Mouse (Mus musculus): ENCODE measurements around the gene Avil. TPM values are rescaled to one million over a fixed set of nuclear protein-coding genes. Genes with fewer than 3 reads are reported as not detected.

The Avil gene
- polyA plus RNA-seq, 1 experiment from 2014 or later = 3.4 TPM

DNA sequence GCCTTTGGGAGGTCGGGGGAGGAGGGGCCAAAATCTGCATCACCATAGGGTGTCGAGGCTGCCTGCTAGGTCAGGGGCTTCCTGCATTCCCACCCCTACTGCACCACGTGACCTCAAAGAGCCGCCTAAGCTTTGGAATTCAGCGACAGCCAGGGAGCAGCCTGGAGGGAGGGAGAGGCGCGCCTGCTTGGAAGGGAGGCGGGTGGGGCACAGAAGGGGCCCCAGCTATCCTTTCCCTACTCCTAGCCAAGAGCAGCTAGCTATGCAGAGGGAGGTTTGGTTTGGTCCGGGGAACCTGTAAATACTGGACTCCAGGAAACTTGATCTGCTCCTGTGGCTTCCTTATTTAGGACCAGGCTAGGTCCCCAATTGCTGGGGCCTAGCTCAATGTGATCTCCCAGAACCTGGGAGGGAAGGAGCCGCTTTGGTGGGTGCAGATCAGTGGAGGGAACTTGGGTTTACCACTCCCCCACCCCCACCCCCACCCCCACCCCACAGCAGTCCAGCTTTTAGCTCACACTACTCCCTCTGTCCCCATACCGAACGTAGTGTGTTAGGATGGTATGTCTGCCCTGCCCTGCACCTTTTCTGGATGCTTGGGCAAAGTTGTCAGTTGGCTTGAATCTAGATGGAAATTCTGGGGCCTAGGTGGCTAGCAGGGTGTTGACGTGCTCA, 28.3 kb upstream of the Avil start:
- H3K4me1 ChIP-seq = peaks cover 18% of the 10 kb centered on the region
- peak; percentile 88 for ATAC-seq (ENCODE audit: low FRiP score, low read depth)
- no peaks in the 10 kb centered on the region for H3K36me3 ChIP-seq
- H3K4me2 ChIP-seq (replicated peaks) = peak overlapping the region; percentile 37
- 0 out of 2 replicates have a peak overlapping the region, but pooled peaks have one; percentile 1 for H3K9ac ChIP-seq (replicated peaks)
- H3K27me3 ChIP-seq = peaks cover 37% of the 10 kb centered on the region
- H3K9me3 ChIP-seq = no peaks in the 10 kb centered on the region
- peak overlapping the region; percentile 9; the same call in 1 of the 2 replicates for H3K4me3 ChIP-seq
- 0 out of 2 replicates have a peak overlapping the region, but pooled peaks have one; percentile 0 for H3K27ac ChIP-seq (replicated peaks)
- 5% methylated on average over 13 of the region's 13 CpGs for WGBS

GRCm38 (mm10) chr10:126972988-126973387, 27.5 kb upstream of the Avil start:
- H3K4me2 ChIP-seq (replicated peaks) = no peak overlapping the region
- 38% methylated on average over 7 of the region's 7 CpGs for WGBS
- no peak overlapping the region for H3K4me3 ChIP-seq
- no peak overlapping the region for H3K27ac ChIP-seq (replicated peaks)
- H3K27me3 ChIP-seq = peaks cover 37% of the 10 kb centered on the region
- no peak for ATAC-seq (ENCODE audit: low FRiP score, low read depth)
- H3K4me1 ChIP-seq = peaks cover 21% of the 10 kb centered on the region
- H3K9ac ChIP-seq (replicated peaks) = no peak overlapping the region
- H3K36me3 ChIP-seq = no peaks in the 10 kb centered on the region
- no peaks in the 10 kb centered on the region for H3K9me3 ChIP-seq

- Histone ChIP-seq H3K4me3 (no peak overlapping the region), H3K9ac (replicated peaks) (no peak overlapping the region), H3K27me3 (peaks cover 25% of the 10 kb centered on the region), H3K4me1 (peaks cover 29% of the 10 kb centered on the region), H3K9me3 (no peaks in the 10 kb centered on the region), H3K36me3 (no peaks in the 10 kb centered on the region), H3K4me2 (replicated peaks) (no peak overlapping the region), H3K27ac (replicated peaks) (no peak overlapping the region)
- 92% methylated on average over 6 of the region's 6 CpGs for WGBS
- ATAC-seq (ENCODE audit: low FRiP score, low read depth) = no peak
These were observed 24.8 kb upstream of the Avil start for GRCm38 (mm10) chr10:126975706-126976105.

- peaks cover 35% of the 10 kb centered on the region for H3K4me1 ChIP-seq
- no peak for ATAC-seq (ENCODE audit: low FRiP score, low read depth)
- H3K4me3 ChIP-seq = no peak overlapping the region
These were observed 23.4 kb upstream of the Avil start for GRCm38 (mm10) chr10:126977076-126977475.

DNA sequence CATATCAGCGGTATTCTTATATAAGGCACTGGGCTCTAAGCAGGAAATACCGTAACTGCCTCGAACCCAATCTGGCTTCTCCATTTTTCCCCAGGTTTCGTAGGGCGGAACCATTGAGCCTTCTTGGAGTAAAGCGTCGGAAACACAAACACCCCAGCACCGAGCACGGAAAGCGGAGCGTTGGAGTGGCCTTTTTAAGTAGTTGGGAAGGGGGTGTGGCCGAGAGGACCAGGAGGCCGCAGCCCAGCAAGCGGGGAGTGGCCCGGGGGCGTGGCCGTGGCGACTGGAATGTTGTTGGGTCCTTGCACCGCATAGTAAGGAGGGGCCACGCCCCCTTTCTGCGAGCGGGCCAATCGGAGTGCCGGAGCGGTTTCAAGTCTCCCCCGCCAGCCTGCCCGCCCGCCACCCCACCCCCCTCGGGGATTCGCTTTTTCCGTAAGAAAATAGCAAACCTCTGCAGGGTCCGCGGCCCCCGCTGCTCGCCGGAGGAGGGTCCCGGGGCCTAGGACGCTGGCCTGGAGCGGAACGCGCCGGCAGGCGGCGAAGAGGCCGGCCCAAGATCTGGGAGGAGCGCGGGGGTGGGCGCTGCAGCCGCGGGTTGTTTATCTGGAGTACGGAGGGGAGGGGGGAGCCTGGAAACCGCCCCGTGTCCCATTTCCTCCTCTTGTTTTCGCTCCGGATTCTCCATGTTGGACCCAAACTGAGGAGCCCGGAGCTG, 22.1 kb upstream of the Avil start, which contains the start of gene Ctdsp2:
TSS of gene Ctdsp2 (plus strand) at position 441 of the 718 bp plus-strand sequence.
- H3K27ac ChIP-seq (replicated peaks) = peak within 1 kb of the TSS; percentile 99
- no peaks in the 10 kb centered on the region for H3K9me3 ChIP-seq
- peak within 1 kb of the TSS; percentile 100 for H3K4me3 ChIP-seq
- H3K4me1 ChIP-seq = peaks cover 38% of the 10 kb centered on the region
- no peaks in the 10 kb centered on the region for H3K36me3 ChIP-seq
- H3K27me3 ChIP-seq = peaks cover 8% of the 10 kb centered on the region
- WGBS = under 1% methylated on average over 47 of the region's 56 CpGs
- peak within 1 kb of the TSS; percentile 96 for H3K9ac ChIP-seq (replicated peaks)
- peak within 1 kb of the TSS; percentile 83 for H3K4me2 ChIP-seq (replicated peaks)
- ATAC-seq (ENCODE audit: low FRiP score, low read depth) = peak; percentile 91

More at GRCm38 (mm10) chr10:126977076-126977475, 23.4 kb upstream of the Avil start:
- H3K36me3 ChIP-seq = no peaks in the 10 kb centered on the region
- no peak overlapping the region for H3K9ac ChIP-seq (replicated peaks)
- H3K9me3 ChIP-seq = no peaks in the 10 kb centered on the region
- 34% methylated on average over 4 of the region's 4 CpGs for WGBS
- no peak overlapping the region for H3K4me2 ChIP-seq (replicated peaks)
- no peak overlapping the region for H3K27ac ChIP-seq (replicated peaks)
- H3K27me3 ChIP-seq = peaks cover 18% of the 10 kb centered on the region

- H3K4me2 ChIP-seq (replicated peaks) = peak overlapping the region; percentile 83
- H3K27me3 ChIP-seq = peaks cover 6% of the 10 kb centered on the region
- peak overlapping the region; percentile 96 for H3K9ac ChIP-seq (replicated peaks)
- peak overlapping the region; percentile 100 for H3K4me3 ChIP-seq
- peak; percentile 14 for ATAC-seq (ENCODE audit: low FRiP score, low read depth)
- H3K36me3 ChIP-seq = no peaks in the 10 kb centered on the region
- WGBS = under 1% methylated on average over 40 of the region's 62 CpGs
- no peaks in the 10 kb centered on the region for H3K9me3 ChIP-seq
- peak overlapping the region; percentile 99 for H3K27ac ChIP-seq (replicated peaks)
- peaks cover 45% of the 10 kb centered on the region for H3K4me1 ChIP-seq
These were observed 21.3 kb upstream of the Avil start for GRCm38 (mm10) chr10:126979121-126979635.

- H3K4me3 ChIP-seq = peak overlapping the region; percentile 100
- no peaks in the 10 kb centered on the region for H3K9me3 ChIP-seq
- peaks cover 50% of the 10 kb centered on the region for H3K4me1 ChIP-seq
- peak overlapping the region; percentile 99 for H3K27ac ChIP-seq (replicated peaks)
- ATAC-seq (ENCODE audit: low FRiP score, low read depth) = peak; percentile 5
- H3K9ac ChIP-seq (replicated peaks) = peak overlapping the region; percentile 96
- WGBS = under 1% methylated on average over 39 of the region's 57 CpGs
- H3K4me2 ChIP-seq (replicated peaks) = peak overlapping the region; percentile 83
- peaks cover 6% of the 10 kb centered on the region for H3K27me3 ChIP-seq
- H3K36me3 ChIP-seq = no peaks in the 10 kb centered on the region
These were observed 20.8 kb upstream of the Avil start for GRCm38 (mm10) chr10:126979636-126980151.

DNA sequence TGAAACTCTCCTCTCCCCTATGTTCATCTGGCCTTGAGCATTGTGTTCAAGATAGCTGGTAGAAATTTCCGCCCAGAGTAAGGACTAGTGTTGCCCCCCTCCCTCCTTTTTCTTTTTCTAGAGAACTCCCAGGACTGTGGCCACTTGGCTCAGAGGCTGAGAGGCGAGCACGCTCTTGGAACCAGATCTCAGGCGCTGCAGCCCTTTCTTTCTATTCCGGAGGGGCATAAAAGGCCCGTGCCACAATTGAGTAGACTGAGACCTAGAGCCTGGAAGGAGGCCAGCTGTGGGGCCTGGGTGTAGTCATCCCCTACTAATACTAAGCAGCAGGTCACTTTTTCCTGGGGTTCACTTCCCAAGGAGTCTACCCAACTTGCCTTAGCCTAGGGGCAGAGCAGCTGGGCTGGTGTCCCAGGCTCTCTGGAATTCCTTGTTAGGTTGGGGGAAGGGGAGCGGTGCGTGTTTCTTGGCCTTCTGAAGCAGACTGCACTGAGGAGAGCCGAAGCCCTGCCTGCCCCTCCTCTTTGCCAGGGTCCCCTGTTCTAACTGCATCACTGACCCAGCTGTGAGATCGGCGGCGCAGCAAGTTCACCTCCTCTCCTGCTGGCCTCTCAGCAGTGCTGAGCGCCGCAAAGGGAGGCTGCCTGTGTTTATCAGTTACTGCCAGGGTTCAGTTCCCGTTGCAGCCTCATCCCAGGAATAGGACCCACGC, 20.1 kb upstream of the Avil start:
- no peaks in the 10 kb centered on the region for H3K36me3 ChIP-seq
- H3K27ac ChIP-seq (replicated peaks) = peak overlapping the region; percentile 99
- WGBS = under 1% methylated on average over 16 of the region's 16 CpGs
- H3K4me1 ChIP-seq = peaks cover 56% of the 10 kb centered on the region
- H3K27me3 ChIP-seq = peaks cover 3% of the 10 kb centered on the region
- H3K4me3 ChIP-seq = peak overlapping the region; percentile 100
- peak; percentile 9 for ATAC-seq (ENCODE audit: low FRiP score, low read depth)
- H3K9me3 ChIP-seq = no peaks in the 10 kb centered on the region
- H3K9ac ChIP-seq (replicated peaks) = peak overlapping the region; percentile 96
- H3K4me2 ChIP-seq (replicated peaks) = peak overlapping the region; percentile 83

GRCm38 (mm10) chr10:126980933-126981530, 19.5 kb upstream of the Avil start:
- peaks cover 60% of the 10 kb centered on the region for H3K4me1 ChIP-seq

GRCm38 (mm10) chr10:126981746-126982145, 18.8 kb upstream of the Avil start:
- Histone ChIP-seq H3K9me3 (no peaks in the 10 kb centered on the region), H3K4me1 (peaks cover 67% of the 10 kb centered on the region), H3K4me2 (replicated peaks) (peak overlapping the region; percentile 83), H3K9ac (replicated peaks) (peak overlapping the region; percentile 96; the same call in 1 of the 2 replicates), H3K27ac (replicated peaks) (no peak overlapping the region), H3K36me3 (no peaks in the 10 kb centered on the region), H3K27me3 (no peaks in the 10 kb centered on the region), H3K4me3 (no peak overlapping the region; the same call in 1 of the 2 replicates)
- WGBS = 66% methylated on average over 3 of the region's 3 CpGs
- ATAC-seq (ENCODE audit: low FRiP score, low read depth) = no peak

More at GRCm38 (mm10) chr10:126980933-126981530, 19.5 kb upstream of the Avil start:
- ATAC-seq (ENCODE audit: low FRiP score, low read depth) = no peak
- Histone ChIP-seq H3K4me3 (peak overlapping the region; percentile 100), H3K27ac (replicated peaks) (peak overlapping the region; percentile 99), H3K4me2 (replicated peaks) (peak overlapping the region; percentile 83), H3K36me3 (no peaks in the 10 kb centered on the region), H3K9me3 (no peaks in the 10 kb centered on the region), H3K9ac (replicated peaks) (peak overlapping the region; percentile 96), H3K27me3 (no peaks in the 10 kb centered on the region; the same call in 1 of the 2 replicates)
- whole genome bisulfite sequencing = 5% methylated on average over 11 of the region's 11 CpGs

GRCm38 (mm10) chr10:126983193-126983725, 17.2 kb upstream of the Avil start:
- ATAC-seq (ENCODE audit: low FRiP score, low read depth) = no peak
- Histone ChIP-seq H3K27ac (replicated peaks) (no peak overlapping the region), H3K4me3 (no peak overlapping the region), H3K27me3 (no peaks in the 10 kb centered on the region), H3K9me3 (no peaks in the 10 kb centered on the region), H3K9ac (replicated peaks) (0 out of 2 replicates have a peak overlapping the region, but pooled peaks have one; percentile 47), H3K4me1 (peaks cover 77% of the 10 kb centered on the region), H3K4me2 (replicated peaks) (peak overlapping the region; percentile 83; the same call in 1 of the 2 replicates), H3K36me3 (no peaks in the 10 kb centered on the region)
- WGBS = 64% methylated on average over 14 of the region's 14 CpGs
